Mouse (Mus musculus) stomach, postnatal 0 days (tissue): ENCODE data around the gene Pex12.

Source experiments
- CTCF ChIP-seq: IDR thresholded peaks from 2 replicates; pipeline ENCODE4 v1.5.1; 2016; ENCODE audit warnings: antibody characterized with exemption, low read depth, mild to moderate bottlenecking, moderate library complexity
- EP300 ChIP-seq: optimal IDR thresholded peaks from 2 replicates; pipeline ENCODE3; 2016; ENCODE audit warnings: antibody characterized with exemption

GRCm38 (mm10) chr11:83289036-83289435 is 13.3 kb downstream of the Pex12 start:
- TF ChIP-seq CTCF (no peak), EP300 (no peak)
